Mouse (Mus musculus): Measurements from ENCODE around the gene Cln3. TPM values are rescaled to one million over a fixed set of nuclear protein-coding genes. Genes with fewer than 3 reads are reported as not detected.

Gene Cln3
- polyA plus RNA-seq, 1 experiment: 118 TPM

- TF ChIP-seq CTCF (IDR thresholded peaks at IDR 0.05; ENCODE audit: extremely low read depth, insufficient read depth, insufficient read length, insufficient replicate concordance) (no peak), POLR2A (IDR thresholded peaks at IDR 0.05; ENCODE audit: low read depth, low read length) (no peak)
- 3% methylated on average over 28 of the region's 28 CpGs for WGBS
- no peak for DNase-seq (ENCODE audit: low read depth in 1 of 2, low spot score in 2 of 2)
- no peak overlapping the region for H3K27ac ChIP-seq (ENCODE audit: insufficient read depth, low read length)
- no peak overlapping the region; the same call in 1 of the 2 replicates for H3K4me3 ChIP-seq (ENCODE audit: extremely low read depth, insufficient read depth, insufficient read length)
- no peaks in the 10 kb centered on the region for H3K36me3 ChIP-seq (ENCODE audit: control insufficient read depth, insufficient read depth, low read length)
- peaks cover 4% of the 10 kb centered on the region; the same call in 1 of the 2 replicates for H3K4me1 ChIP-seq (ENCODE audit: control insufficient read depth, insufficient read depth, insufficient read length)
- peaks cover 5% of the 10 kb centered on the region for H3K27me3 ChIP-seq (ENCODE audit: control insufficient read depth, insufficient read depth, low read length)
These were observed 49.9 kb downstream of the Cln3 start for GRCm38 (mm10) chr7:126535766-126536165.

GRCm38 (mm10) chr7:126533434-126533833 is 52.2 kb downstream of the Cln3 start:
- DNase-seq (ENCODE audit: low read depth in 1 of 2, low spot score in 2 of 2): no peak
- H3K27ac ChIP-seq (ENCODE audit: insufficient read depth, low read length): no peak overlapping the region
- peaks cover 5% of the 10 kb centered on the region for H3K27me3 ChIP-seq (ENCODE audit: control insufficient read depth, insufficient read depth, low read length)
- 82% methylated on average over 1 of the region's 1 CpGs for WGBS
- no peak overlapping the region for H3K4me3 ChIP-seq (ENCODE audit: extremely low read depth, insufficient read depth, insufficient read length)
- H3K36me3 ChIP-seq (ENCODE audit: control insufficient read depth, insufficient read depth, low read length): no peaks in the 10 kb centered on the region
- peaks cover 4% of the 10 kb centered on the region; the same call in 1 of the 2 replicates for H3K4me1 ChIP-seq (ENCODE audit: control insufficient read depth, insufficient read depth, insufficient read length)
- no peak for TF ChIP-seq CTCF (IDR thresholded peaks at IDR 0.05; ENCODE audit: extremely low read depth, insufficient read depth, insufficient read length, insufficient replicate concordance)
- no peak for TF ChIP-seq POLR2A (IDR thresholded peaks at IDR 0.05; ENCODE audit: low read depth, low read length)

GRCm38 (mm10) chr7:126528166-126528577 is 57.4 kb downstream of the Cln3 start:
- no peaks in the 10 kb centered on the region for H3K4me1 ChIP-seq (ENCODE audit: control insufficient read depth, insufficient read depth, insufficient read length)
- WGBS: 5% methylated on average over 1 of the region's 1 CpGs
- DNase-seq (ENCODE audit: low read depth in 1 of 2, low spot score in 2 of 2): peak; percentile 9 to 21
- no peaks in the 10 kb centered on the region for H3K27me3 ChIP-seq (ENCODE audit: control insufficient read depth, insufficient read depth, low read length)
- 0 out of 2 replicates have a peak, but pooled peaks have one; percentile 3 for TF ChIP-seq CTCF (IDR thresholded peaks at IDR 0.05; ENCODE audit: extremely low read depth, insufficient read depth, insufficient read length, insufficient replicate concordance)
- no peak for TF ChIP-seq POLR2A (IDR thresholded peaks at IDR 0.05; ENCODE audit: low read depth, low read length)
- no peaks in the 10 kb centered on the region for H3K36me3 ChIP-seq (ENCODE audit: control insufficient read depth, insufficient read depth, low read length)
- no peak overlapping the region for H3K27ac ChIP-seq (ENCODE audit: insufficient read depth, low read length)
- no peak overlapping the region for H3K4me3 ChIP-seq (ENCODE audit: extremely low read depth, insufficient read depth, insufficient read length)

GRCm38 (mm10) chr7:126523316-126523715 is 62.3 kb downstream of the Cln3 start:
- Histone ChIP-seq H3K27ac (ENCODE audit: insufficient read depth, low read length) (no peak overlapping the region), H3K36me3 (ENCODE audit: control insufficient read depth, insufficient read depth, low read length) (no peaks in the 10 kb centered on the region), H3K4me1 (ENCODE audit: control insufficient read depth, insufficient read depth, insufficient read length) (no peaks in the 10 kb centered on the region), H3K27me3 (ENCODE audit: control insufficient read depth, insufficient read depth, low read length) (no peaks in the 10 kb centered on the region), H3K4me3 (ENCODE audit: extremely low read depth, insufficient read depth, insufficient read length) (no peak overlapping the region)
- WGBS: 90% methylated on average over 3 of the region's 3 CpGs
- no peak for DNase-seq (ENCODE audit: low read depth in 1 of 2, low spot score in 2 of 2)
- no peak for TF ChIP-seq CTCF (IDR thresholded peaks at IDR 0.05; ENCODE audit: extremely low read depth, insufficient read depth, insufficient read length, insufficient replicate concordance)
- TF ChIP-seq POLR2A (IDR thresholded peaks at IDR 0.05; ENCODE audit: low read depth, low read length): no peak

Other genes starting within 250 kb of the Cln3 start
- gene Lat, start 216.2 kb downstream of the Cln3 start, polyA plus RNA-seq (2012; rRNA removed): 164 and 223 TPM in 2 replicates
- 115 and 208 TPM in 2 replicates for gene Spns1, start 208.4 kb downstream of the Cln3 start, polyA plus RNA-seq (2012; rRNA removed)
- 9.0 and 10.7 TPM in 2 replicates for gene Nfatc2ip, start 189.1 kb downstream of the Cln3 start, polyA plus RNA-seq (2012; rRNA removed)
- 268 and 290 TPM in 2 replicates for gene Cd19, start 170.9 kb downstream of the Cln3 start, polyA plus RNA-seq (2012; rRNA removed)
- 60.3 and 73.9 TPM in 2 replicates for gene Rabep2, start 157.1 kb downstream of the Cln3 start, polyA plus RNA-seq (2012; rRNA removed)
- 2.4 and 2.6 TPM in 2 replicates for gene Atp2a1, start 122.7 kb downstream of the Cln3 start, polyA plus RNA-seq (2012; rRNA removed)
- 53.4 and 67.4 TPM in 2 replicates for gene Sh2b1, start 110.4 kb downstream of the Cln3 start, polyA plus RNA-seq (2012; rRNA removed)
- 51.8 and 58.1 TPM in 2 replicates for gene Tufm, start 98.5 kb downstream of the Cln3 start, polyA plus RNA-seq (2012; rRNA removed)
- 208 and 311 TPM in 2 replicates for gene Atxn2l, start 82.4 kb downstream of the Cln3 start, polyA plus RNA-seq (2012; rRNA removed)
- 61.0 and 64.7 TPM in 2 replicates for gene Eif3c, start 19.4 kb downstream of the Cln3 start, polyA plus RNA-seq (2012; rRNA removed)
- gene Apobr, start 875 bp downstream of the Cln3 start, polyA plus RNA-seq (2012; rRNA removed): 13.6 and 15.8 TPM in 2 replicates
- gene Il27, start 9.1 kb upstream of the Cln3 start, polyA plus RNA-seq (2012; rRNA removed): 0.79 and 1.5 TPM in 2 replicates
- gene Nupr1, start 45.0 kb upstream of the Cln3 start, polyA plus RNA-seq (2012; rRNA removed): 28.8 and 42.3 TPM in 2 replicates
- gene Sgf29, start 63.5 kb upstream of the Cln3 start, polyA plus RNA-seq (2012; rRNA removed): 31.4 and 32.3 TPM in 2 replicates
- 10.5 and 12.9 TPM in 2 replicates for gene Sult1a1, start 90.6 kb upstream of the Cln3 start, polyA plus RNA-seq (2012; rRNA removed)
- 37.4 and 51.8 TPM in 2 replicates for gene Bola2, start 109.6 kb upstream of the Cln3 start, polyA plus RNA-seq (2012; rRNA removed)
- 13.2 and 19.5 TPM in 2 replicates for gene Slx1b, start 110.0 kb upstream of the Cln3 start, polyA plus RNA-seq (2012; rRNA removed)
- gene Coro1a, start 122.0 kb upstream of the Cln3 start, polyA plus RNA-seq (2012; rRNA removed): 1,755 and 1,932 TPM in 2 replicates
- gene Mapk3, start 173.8 kb upstream of the Cln3 start, polyA plus RNA-seq (2012; rRNA removed): 97.0 and 108 TPM in 2 replicates
- gene Gdpd3, start 180.5 kb upstream of the Cln3 start, polyA plus RNA-seq (2012; rRNA removed): 7.7 and 62.7 TPM in 2 replicates
- gene Ypel3, start 191.1 kb upstream of the Cln3 start, polyA plus RNA-seq (2012; rRNA removed): 393 and 605 TPM in 2 replicates
- 16.6 and 17.9 TPM in 2 replicates for gene Tbx6, start 195.7 kb upstream of the Cln3 start, polyA plus RNA-seq (2012; rRNA removed)
- 175 and 184 TPM in 2 replicates for gene Ppp4c, start 206.7 kb upstream of the Cln3 start, polyA plus RNA-seq (2012; rRNA removed)
- 0.30 and 0.62 TPM in 2 replicates for gene Fam57b, start 211.9 kb upstream of the Cln3 start, polyA plus RNA-seq (2012; rRNA removed)
- not detected in 2 replicates for gene 4930451I11Rik, start 245.8 kb upstream of the Cln3 start, polyA plus RNA-seq (2012; rRNA removed)